Mouse (Mus musculus) liver, adult 2 months (tissue): ENCODE measurements at regions not wholly inside any gene's neighbourhood (a gene's known extent, or its start where the extent isn't known, plus 50 kb on each side); places are given as distances from the start of the nearest gene placed in this dataset.

ENCODE experiments used
- DNase-seq: peaks from one replicate; pipeline ENCODE4 v3.0.0-alpha.2; 2011; ENCODE audit warnings: low read depth, low spot score; ENCODE audit errors: extremely low read depth
- H3K27ac ChIP-seq: fragments of 200-500 bp; replicated peaks from 2 replicates; pipeline ENCODE4 v1.5.1; 2012; ENCODE audit warnings: low read depth, mild to moderate bottlenecking, control low read depth, inconsistent platforms, low read length; ENCODE audit not compliant: insufficient read depth
- H3K27me3 ChIP-seq: fragments of 200-500 bp; 2 replicates; pipeline ENCODE4 v1.6.1; 2012; ENCODE audit warnings: mild to moderate bottlenecking, moderate library complexity, low read length, inconsistent platforms; ENCODE audit not compliant: control insufficient read depth, insufficient read depth
- H3K36me3 ChIP-seq: fragments of 200-500 bp; 2 replicates; pipeline ENCODE4 v1.6.1; 2012; ENCODE audit warnings: low read length, inconsistent platforms; ENCODE audit not compliant: control insufficient read depth, insufficient read depth
- H3K4me1 ChIP-seq: fragments of 200-500 bp; 2 replicates; pipeline ENCODE4 v1.6.1; 2011; ENCODE audit warnings: low read length; ENCODE audit not compliant: control insufficient read depth, insufficient read depth
- H3K4me3 ChIP-seq: fragments of 200-500 bp; 2 replicates; pipeline ENCODE4 v1.5.1; 2011; ENCODE audit warnings: low read depth, mild to moderate bottlenecking, control low read depth, low read length, moderate library complexity; ENCODE audit not compliant: insufficient read depth
- H3K79me2 ChIP-seq: fragments of 200-500 bp; 2 replicates; pipeline ENCODE4 v1.6.1; 2012; ENCODE audit warnings: inconsistent platforms, mild to moderate bottlenecking, low read length, moderate library complexity; ENCODE audit not compliant: control insufficient read depth, insufficient read depth
- H3K9ac ChIP-seq: fragments of 200-500 bp; 2 replicates; pipeline ENCODE4 v1.6.1; 2012; ENCODE audit warnings: low read depth, mild to moderate bottlenecking, control low read depth, inconsistent platforms, low read length
- CTCF ChIP-seq: fragments of 200-500 bp; IDR thresholded peaks from 2 replicates; pipeline ENCODE4 v1.5.1; 2011; ENCODE audit warnings: low read depth, low read length, control low read depth
- POLR2A ChIP-seq: fragments of 200-500 bp; IDR thresholded peaks from 2 replicates; pipeline ENCODE4 v1.6.1; 2011; ENCODE audit warnings: low read length, control low read depth; ENCODE audit not compliant: insufficient read depth; ENCODE audit errors: extremely low read depth
- WGBS: fragments of 180-500 bp; shearing (Covaris S2); methylation state at CpG from one replicate; pipeline ENCODE4 v1.1.7; 2018; 5-methylcytosine and 5-hydroxymethylcytosine counted together

DNA sequence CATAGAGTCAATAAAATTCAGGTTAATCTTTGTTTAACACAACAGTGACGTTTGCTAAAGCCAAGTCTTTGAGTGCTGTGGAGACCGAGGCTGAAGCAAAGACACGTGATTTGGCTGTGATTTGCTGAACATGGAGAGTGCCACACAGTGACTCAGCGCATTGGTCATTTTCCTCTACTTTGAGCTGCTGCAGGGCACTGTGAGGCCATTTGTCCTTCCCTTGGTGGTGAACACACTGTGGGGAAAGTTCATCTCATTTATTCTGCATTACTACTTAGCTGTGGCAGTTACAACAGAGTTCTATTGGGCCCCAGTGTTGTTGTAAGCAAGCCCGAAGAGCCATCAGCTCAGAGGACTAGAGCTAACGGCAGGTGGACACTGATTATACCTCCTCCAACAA lies 162.2 kb upstream of the Eif4g2 start:
- Histone ChIP-seq H3K27me3 (no peaks in the 10 kb centered on the region), H3K79me2 (no peaks in the 10 kb centered on the region), H3K4me3 (no peak overlapping the region), H3K9ac (no peak overlapping the region), H3K4me1 (no peaks in the 10 kb centered on the region), H3K27ac (no peak overlapping the region), H3K36me3 (no peaks in the 10 kb centered on the region)
- DNase-seq: no peak
- WGBS: 70% methylated on average over 6 of the region's 6 CpGs
- no peak for TF ChIP-seq POLR2A
- no peak for TF ChIP-seq CTCF

DNA sequence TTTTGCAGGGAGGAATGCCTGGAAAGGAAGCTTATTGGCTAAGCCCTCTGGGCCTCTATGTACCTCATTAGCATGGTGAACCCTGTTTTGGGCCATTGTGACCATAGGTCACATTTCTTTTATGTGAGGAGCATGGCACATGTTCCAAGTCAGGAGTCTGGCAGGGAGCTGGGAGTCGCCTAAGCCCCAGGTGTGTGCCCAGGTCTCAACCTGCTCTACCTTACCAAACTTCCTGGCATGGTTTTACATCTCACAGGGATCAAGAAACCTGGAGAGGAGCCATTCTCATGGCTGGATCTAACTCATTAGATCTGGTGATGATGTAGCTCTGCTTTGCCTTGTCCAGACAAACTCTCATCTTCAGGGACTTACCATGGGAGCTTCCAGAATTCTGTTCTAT lies 161.0 kb upstream of the Eif4g2 start:
- H3K79me2 ChIP-seq: no peaks in the 10 kb centered on the region
- no peaks in the 10 kb centered on the region for H3K4me1 ChIP-seq
- TF ChIP-seq POLR2A (no peak), CTCF (no peak)
- 64% methylated on average over 1 of the region's 1 CpGs for WGBS
- no peak overlapping the region for H3K4me3 ChIP-seq
- H3K27me3 ChIP-seq: no peaks in the 10 kb centered on the region
- no peak overlapping the region for H3K27ac ChIP-seq
- DNase-seq: no peak
- no peaks in the 10 kb centered on the region for H3K36me3 ChIP-seq
- no peak overlapping the region for H3K9ac ChIP-seq

DNA sequence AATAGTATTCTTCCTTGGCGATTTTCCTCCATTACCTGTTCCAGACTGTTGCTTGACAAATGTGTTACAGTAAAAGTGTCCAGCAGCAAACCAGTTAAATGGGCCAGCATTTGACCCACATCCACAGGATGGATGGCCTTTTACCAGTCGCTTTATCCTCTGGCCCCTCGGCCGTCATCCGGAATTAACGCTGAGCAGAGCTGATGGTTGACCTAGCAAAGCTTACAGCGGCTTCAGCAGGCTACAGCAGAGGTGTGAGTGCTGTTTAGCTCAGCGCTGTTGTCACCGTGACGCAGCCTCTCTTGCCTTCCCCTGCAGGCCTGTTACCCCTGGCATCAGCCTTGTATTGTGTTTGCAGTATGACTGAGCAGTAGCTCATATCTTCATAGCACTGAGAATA lies 159.8 kb upstream of the Eif4g2 start:
- no peak overlapping the region for H3K9ac ChIP-seq
- WGBS: 77% methylated on average over 10 of the region's 10 CpGs
- H3K36me3 ChIP-seq: no peaks in the 10 kb centered on the region
- TF ChIP-seq CTCF (no peak), POLR2A (no peak)
- DNase-seq: no peak
- no peak overlapping the region for H3K27ac ChIP-seq
- H3K4me1 ChIP-seq: no peaks in the 10 kb centered on the region
- H3K27me3 ChIP-seq: no peaks in the 10 kb centered on the region
- H3K79me2 ChIP-seq: no peaks in the 10 kb centered on the region
- no peak overlapping the region for H3K4me3 ChIP-seq

DNA sequence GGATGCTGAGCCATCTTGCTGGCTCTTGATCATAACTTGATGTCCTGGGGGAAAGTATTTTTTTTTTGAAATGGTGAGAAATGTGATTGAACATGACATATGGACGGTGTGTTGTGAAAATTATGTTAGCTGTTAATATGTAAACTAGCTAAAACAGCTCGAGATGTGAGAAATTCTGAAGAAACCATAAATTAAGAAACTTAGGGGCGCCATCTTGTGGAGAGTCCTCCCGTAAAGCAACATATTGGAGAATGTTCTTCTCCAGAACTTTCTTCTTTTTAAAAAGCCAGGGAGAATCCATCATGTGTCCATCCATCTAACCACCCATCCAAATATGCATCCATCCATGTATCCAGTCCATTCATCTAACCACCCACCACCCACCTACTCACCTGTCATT lies 158.7 kb upstream of the Eif4g2 start:
- no peak overlapping the region for H3K4me3 ChIP-seq
- 29% methylated on average over 4 of the region's 4 CpGs for WGBS
- no peaks in the 10 kb centered on the region for H3K79me2 ChIP-seq
- no peaks in the 10 kb centered on the region for H3K27me3 ChIP-seq
- no peak overlapping the region for H3K27ac ChIP-seq
- no peak overlapping the region for H3K9ac ChIP-seq
- H3K4me1 ChIP-seq: no peaks in the 10 kb centered on the region
- DNase-seq: no peak
- no peaks in the 10 kb centered on the region for H3K36me3 ChIP-seq
- TF ChIP-seq POLR2A: no peak
- peak; percentile 14; the same call in 1 of the 2 replicates for TF ChIP-seq CTCF

GRCm38 (mm10) chr7:111240234-111240826 lies 157.5 kb upstream of the Eif4g2 start:
- H3K9ac ChIP-seq: no peak overlapping the region
- no peaks in the 10 kb centered on the region for H3K27me3 ChIP-seq
- H3K79me2 ChIP-seq: no peaks in the 10 kb centered on the region
- H3K27ac ChIP-seq: no peak overlapping the region
- H3K36me3 ChIP-seq: no peaks in the 10 kb centered on the region
- no peaks in the 10 kb centered on the region for H3K4me1 ChIP-seq
- no peak overlapping the region for H3K4me3 ChIP-seq
- no peak for DNase-seq
- WGBS: 74% methylated on average over 9 of the region's 9 CpGs
- TF ChIP-seq POLR2A (no peak), CTCF (no peak)

- no peaks in the 10 kb centered on the region for H3K36me3 ChIP-seq
- no peak overlapping the region for H3K9ac ChIP-seq
- H3K4me1 ChIP-seq: no peaks in the 10 kb centered on the region
- DNase-seq: peak; percentile 10
- 64% methylated on average over 9 of the region's 9 CpGs for WGBS
- TF ChIP-seq CTCF (no peak), POLR2A (no peak)
- H3K79me2 ChIP-seq: no peaks in the 10 kb centered on the region
- no peaks in the 10 kb centered on the region for H3K27me3 ChIP-seq
- H3K27ac ChIP-seq: no peak overlapping the region
- no peak overlapping the region for H3K4me3 ChIP-seq
Measured at GRCm38 (mm10) chr7:111237819-111238218, 155.0 kb upstream of the Eif4g2 start.
